Mouse (Mus musculus) olfactory bulb, adult 2 months (tissue): ENCODE data around the gene Rac3.

ENCODE experiments used
- CTCF ChIP-seq: fragments of 200-500 bp; IDR thresholded peaks from 2 replicates; pipeline ENCODE4 v1.5.1; 2012; ENCODE audit warnings: low read depth, mild to moderate bottlenecking, low read length, moderate library complexity; ENCODE audit not compliant: insufficient read depth
- POLR2A ChIP-seq: fragments of 200-500 bp; IDR thresholded peaks from 2 replicates; pipeline ENCODE4 v1.6.1; 2012; ENCODE audit warnings: mild to moderate bottlenecking, low read depth, low read length, moderate library complexity; ENCODE audit not compliant: insufficient read depth

DNA sequence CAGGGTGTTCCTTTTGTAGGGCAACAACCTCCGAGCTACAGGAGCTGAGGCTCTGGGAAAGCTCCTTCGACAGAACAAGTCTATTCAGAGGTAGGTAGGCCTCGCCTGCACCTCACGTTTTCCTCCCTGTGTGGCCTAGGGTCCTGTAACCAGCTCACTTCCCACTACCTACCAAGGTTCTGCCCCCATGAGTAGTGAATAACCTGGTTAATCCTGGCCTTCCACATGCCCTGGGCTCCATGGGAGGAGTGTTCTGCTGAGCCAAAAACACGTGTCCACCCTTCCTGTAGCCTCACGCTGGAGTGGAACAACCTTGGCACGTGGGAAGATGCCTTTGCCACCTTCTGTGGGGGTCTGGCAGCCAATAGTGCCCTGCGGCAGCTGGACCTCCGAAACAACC, 6.1 kb upstream of the Rac3 start:
- TF ChIP-seq CTCF (no peak), POLR2A (no peak)
